Mouse (Mus musculus) ES-E14 (cell line): Measurements from ENCODE around the gene Pcdh9.

Source experiments
- HCFC1 ChIP-seq: IDR thresholded peaks from 2 replicates; pipeline ENCODE4 v1.6.1; 2012; ENCODE audit warnings: low read length, inconsistent platforms, borderline replicate concordance; ENCODE audit not compliant: insufficient read depth
- MAFK ChIP-seq: IDR thresholded peaks from 2 replicates; pipeline ENCODE4 v1.6.1; 2014; ENCODE audit warnings: mild to moderate bottlenecking, low read depth, low read length, inconsistent platforms; ENCODE audit not compliant: insufficient read depth
- ZC3H11A ChIP-seq: IDR thresholded peaks from 2 replicates; pipeline ENCODE4 v1.6.1; 2012; ENCODE audit warnings: low read depth, mild to moderate bottlenecking, inconsistent platforms, low read length, borderline replicate concordance
- ZNF384 ChIP-seq: IDR thresholded peaks from 2 replicates; pipeline ENCODE4 v1.6.1; 2012; ENCODE audit warnings: low read depth, low read length, inconsistent platforms

DNA sequence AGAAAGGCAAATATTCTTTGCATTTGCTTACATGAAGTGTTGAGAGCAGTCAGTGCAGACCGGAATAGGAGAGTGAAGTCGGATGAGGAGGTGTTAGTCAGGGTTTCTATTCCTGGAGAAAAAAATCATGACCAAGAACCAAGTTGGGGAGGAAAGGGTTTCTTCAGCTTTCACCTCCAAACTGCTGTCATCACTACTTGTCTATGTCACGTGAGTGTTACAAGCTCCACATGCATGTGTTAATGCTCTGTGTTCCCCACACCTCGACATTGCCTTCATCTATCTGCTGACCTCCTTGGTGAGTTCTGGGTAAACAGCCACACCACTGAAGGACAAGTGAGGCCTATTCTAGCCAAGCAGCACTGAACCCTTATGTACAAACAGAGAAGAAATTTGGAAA lies 797.7 kb downstream of the Pcdh9 start:
- TF ChIP-seq ZC3H11A (no peak), HCFC1 (no peak), ZNF384 (no peak), MAFK (no peak)
